In the genomic region with DNA sequence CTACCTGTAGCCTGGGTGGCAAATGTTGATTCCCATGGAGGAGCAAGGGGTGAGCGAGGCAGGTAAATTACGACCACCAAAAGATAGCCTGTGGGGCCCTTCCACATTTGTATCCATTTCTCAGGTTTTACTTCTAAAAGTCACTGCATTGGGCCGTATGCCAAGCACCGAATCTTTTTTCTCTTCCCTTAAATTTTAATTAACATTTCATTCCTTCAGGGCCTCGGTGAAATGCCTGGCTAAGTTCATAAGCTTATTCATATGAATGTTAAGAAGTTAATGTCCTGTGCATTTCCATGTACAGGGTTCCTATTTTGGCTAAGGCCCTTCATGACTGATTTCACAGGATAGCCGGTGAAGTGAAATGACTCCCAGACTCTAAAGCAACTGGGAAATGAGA, we compare ENCODE assay signal across 16 mouse cellular contexts. TPM values are rescaled to one million over a fixed set of nuclear protein-coding genes. Genes with fewer than 3 reads are reported as not detected.
A peak's percentile ranks its signal among the peaks of the same experiment; 100 is the strongest.
DNase-seq lines count a peak whose midpoint lies in the region; ATAC-seq and TF ChIP-seq lines count a peak whose summit lies in the region.
"Had no signal": no experiment of that assay in that cellular context is flagged by ENCODE, and none has a peak within 500 bp of the region (broad histone marks: within the 10 kb centered on the region; RNA-seq: fewer than 3 reads in every experiment).

No protein-coding gene starts in this region.

- no peak overlapping the region for H3K9ac ChIP-seq in heart, embryonic 12.5 days
- no peak overlapping the region for H3K9ac ChIP-seq in intestine, embryonic 15.5 days
- H3K9ac ChIP-seq: embryonic facial prominence, embryonic 15.5 days; forebrain, embryonic 13.5 days; limb, embryonic 15.5 days; liver, postnatal 0 days had no signal

- no peaks in the 10 kb centered on the region for H3K27me3 ChIP-seq in heart, embryonic 12.5 days (replicated peaks)
- no peaks in the 10 kb centered on the region for H3K27me3 ChIP-seq in intestine, embryonic 15.5 days (replicated peaks)
- H3K27me3 ChIP-seq: embryonic facial prominence, embryonic 15.5 days; forebrain, embryonic 13.5 days; limb, embryonic 15.5 days had no signal

- no peak overlapping the region for H3K4me2 ChIP-seq in heart, embryonic 12.5 days
- no peak overlapping the region for H3K4me2 ChIP-seq in intestine, embryonic 15.5 days (replicated peaks)
- H3K4me2 ChIP-seq: embryonic facial prominence, embryonic 15.5 days; forebrain, embryonic 13.5 days; limb, embryonic 15.5 days had no signal

- H3K36me3 ChIP-seq in heart, embryonic 12.5 days = no peaks in the 10 kb centered on the region
- no peaks in the 10 kb centered on the region for H3K36me3 ChIP-seq in intestine, embryonic 15.5 days
- H3K36me3 ChIP-seq: embryonic facial prominence, embryonic 15.5 days; limb, embryonic 15.5 days had no signal

- no peak overlapping the region for H3K4me3 ChIP-seq in heart, embryonic 12.5 days
- no peak overlapping the region for H3K4me3 ChIP-seq in layer of hippocampus, adult 2 months
- H3K4me3 ChIP-seq in intestine, embryonic 15.5 days (replicated peaks) = no peak overlapping the region
- H3K4me3 ChIP-seq: embryonic facial prominence, embryonic 15.5 days; forebrain, embryonic 13.5 days; left cerebral cortex, adult 2 months; limb, embryonic 15.5 days had no signal

- DNase-seq in heart, adult 9 months (ENCODE audit: low spot score in 2 of 2) = no peak
- no peak for DNase-seq in layer of hippocampus, adult 2 months (ENCODE audit: low spot score in 2 of 2)
- DNase-seq in layer of hippocampus, adult 9-10 months (ENCODE audit: low spot score) = no peak
- peak; percentile 6 for DNase-seq in kidney, postnatal 36 days
- DNase-seq in frontal cortex, postnatal 25 days (ENCODE audit: low spot score in 2 of 2) = no peak
- no peak for DNase-seq in thymus, postnatal 36 days
- DNase-seq: liver, postnatal 0 days; right cerebral cortex, postnatal 14 days; thymus, adult 2 months had no signal

- no peak for TF ChIP-seq CTCF in layer of hippocampus, adult 2 months (conservative IDR thresholded peaks at IDR 0.05)

- no peak for ATAC-seq in heart, embryonic 12.5 days (ENCODE audit: insufficient number of reproducible peaks, low FRiP score)
- ATAC-seq in intestine, embryonic 15.5 days = no peak
- ATAC-seq: hindbrain, postnatal 0 days; liver, postnatal 0 days had no signal

- 83% methylated on average over 6 of the region's 6 CpGs for WGBS in heart, embryonic 12.5 days
- 77% methylated on average over 6 of the region's 6 CpGs for WGBS in intestine, embryonic 15.5 days

- peaks cover 17% of the 10 kb centered on the region for H3K4me1 ChIP-seq in heart, embryonic 12.5 days (replicated peaks)
- peaks cover 10% of the 10 kb centered on the region; the same call in 1 of the 2 replicates for H3K4me1 ChIP-seq in intestine, embryonic 15.5 days (replicated peaks)
- H3K4me1 ChIP-seq: limb, embryonic 15.5 days had no signal

- H3K9me3 ChIP-seq in heart, embryonic 12.5 days (replicated peaks) = no peaks in the 10 kb centered on the region
- H3K9me3 ChIP-seq in intestine, embryonic 15.5 days = no peaks in the 10 kb centered on the region
- H3K9me3 ChIP-seq: embryonic facial prominence, embryonic 15.5 days; forebrain, embryonic 13.5 days; limb, embryonic 15.5 days had no signal

- H3K27ac ChIP-seq in heart, embryonic 12.5 days (ENCODE audit: poor library complexity, severe bottlenecking) = peak overlapping the region; percentile 75; the same call in 1 of the 2 replicates
- H3K27ac ChIP-seq in layer of hippocampus, adult 2 months = 0 out of 2 replicates have a peak overlapping the region, but pooled peaks have one; percentile 4
- peak overlapping the region; percentile 2; the same call in 1 of the 2 replicates for H3K27ac ChIP-seq in intestine, embryonic 15.5 days
- H3K27ac ChIP-seq: forebrain, embryonic 13.5 days; hindbrain, postnatal 0 days; left cerebral cortex, adult 2 months; limb, embryonic 15.5 days had no signal

RNA-seq across cellular contexts. Expression of a gene that starts 32.8 kb away (rescaled TPM):
- 10.9 and 12.0 TPM in 2 replicates for polyA plus RNA-seq in heart, embryonic 12.5 days (2016; fragmentation: Nextera tagmentation; extraction: Ambion mirVana)
- 10 to 100 TPM; 41.4 to 44.0 TPM for total RNA-seq in layer of hippocampus, adult 2 months (2021)
- polyA plus RNA-seq in intestine, embryonic 15.5 days (2015; fragmentation: Nextera tagmentation; extraction: Ambion mirVana) = 19.5 and 20.5 TPM in 2 replicates

Comparison
In these comparisons a context has a peak if more than half of its experiments do, and no peak if none do; other contexts are left out.
1. H3K27ac ChIP-seq: peak in every context shown above with its lines; median percentile 75 in heart, embryonic 12.5 days; 4 in layer of hippocampus, adult 2 months; 2 in intestine, embryonic 15.5 days.
2. DNase-seq: peak in kidney, postnatal 36 days (2 of 2); none in heart, adult 9 months (0 of 2), layer of hippocampus, adult 2 months (0 of 2), layer of hippocampus, adult 9-10 months (single experiment), frontal cortex, postnatal 25 days (0 of 2) and thymus, postnatal 36 days (0 of 2).